Mouse (Mus musculus): ENCODE results near the gene Anxa11. TPM values are rescaled to one million over a fixed set of nuclear protein-coding genes. Genes with fewer than 3 reads are reported as not detected.

The Anxa11 gene
- 83.7 and 95.6 TPM in 2 replicates for polyA plus RNA-seq (2015; fragmentation: Nextera tagmentation; extraction: Ambion mirVana)

- TF ChIP-seq CTCF (IDR thresholded peaks at IDR 0.05; ENCODE audit: low read depth) = no peak; the same call in 1 of the 2 replicates
- peaks cover 16% of the 10 kb centered on the region; the same call in 1 of the 2 replicates for H3K4me1 ChIP-seq (replicated peaks; ENCODE audit: insufficient read depth, low read length)
- H3K9me3 ChIP-seq (replicated peaks; ENCODE audit: low read length) = no peaks in the 10 kb centered on the region
- ATAC-seq (replicated peaks; ENCODE audit: low FRiP score, low read depth) = peak; percentile 83
- peak within 1 kb of the TSS; percentile 87 for H3K4me2 ChIP-seq (ENCODE audit: low read length)
- WGBS = under 1% methylated on average over 54 of the region's 54 CpGs
- H3K4me3 ChIP-seq (replicated peaks; ENCODE audit: low read depth, low read length) = peak within 1 kb of the TSS; percentile 86
- DNase-seq (ENCODE audit: low spot score) = peak; percentile 84
- no peaks in the 10 kb centered on the region for H3K36me3 ChIP-seq (ENCODE audit: insufficient read depth, low read length)
- H3K27me3 ChIP-seq (ENCODE audit: insufficient read depth, low read length) = no peaks in the 10 kb centered on the region
- peak within 1 kb of the TSS; percentile 88 for H3K9ac ChIP-seq (ENCODE audit: low read depth, low read length)
- peak within 1 kb of the TSS; percentile 90 for H3K27ac ChIP-seq
Measured at GRCm38 (mm10) chr14:25841991-25842687, at the start of gene Anxa11. Anxa11 (plus strand) TSS chr14:25842156.

GRCm38 (mm10) chr14:25794331-25794730 is 47.6 kb upstream of the Anxa11 start:
- Histone ChIP-seq H3K27ac (no peak overlapping the region), H3K27me3 (ENCODE audit: insufficient read depth, low read length) (no peaks in the 10 kb centered on the region), H3K4me1 (replicated peaks; ENCODE audit: insufficient read depth, low read length) (no peaks in the 10 kb centered on the region; the same call in 1 of the 2 replicates), H3K4me2 (ENCODE audit: low read length) (no peak overlapping the region), H3K4me3 (replicated peaks; ENCODE audit: low read depth, low read length) (no peak overlapping the region), H3K9ac (ENCODE audit: low read depth, low read length) (no peak overlapping the region), H3K9me3 (replicated peaks; ENCODE audit: low read length) (no peaks in the 10 kb centered on the region), H3K36me3 (ENCODE audit: insufficient read depth, low read length) (no peaks in the 10 kb centered on the region)
- ATAC-seq (replicated peaks; ENCODE audit: low FRiP score, low read depth) = no peak
- DNase-seq (ENCODE audit: low spot score) = no peak
- WGBS = 94% methylated on average over 2 of the region's 2 CpGs
- no peak for TF ChIP-seq CTCF (IDR thresholded peaks at IDR 0.05; ENCODE audit: low read depth)

- DNase-seq (ENCODE audit: low spot score) = no peak
- Histone ChIP-seq H3K36me3 (ENCODE audit: insufficient read depth, low read length) (no peaks in the 10 kb centered on the region), H3K27me3 (ENCODE audit: insufficient read depth, low read length) (no peaks in the 10 kb centered on the region), H3K27ac (peak overlapping the region; percentile 13; the same call in 1 of the 2 replicates), H3K9ac (ENCODE audit: low read depth, low read length) (no peak overlapping the region), H3K4me3 (replicated peaks; ENCODE audit: low read depth, low read length) (no peak overlapping the region), H3K9me3 (replicated peaks; ENCODE audit: low read length) (no peaks in the 10 kb centered on the region), H3K4me1 (replicated peaks; ENCODE audit: insufficient read depth, low read length) (no peaks in the 10 kb centered on the region; the same call in 1 of the 2 replicates), H3K4me2 (ENCODE audit: low read length) (no peak overlapping the region)
- ATAC-seq (replicated peaks; ENCODE audit: low FRiP score, low read depth) = no peak
- TF ChIP-seq CTCF (IDR thresholded peaks at IDR 0.05; ENCODE audit: low read depth) = no peak
- WGBS = 65% methylated on average over 6 of the region's 6 CpGs
Measured at GRCm38 (mm10) chr14:25795067-25795466, 46.9 kb upstream of the Anxa11 start.

GRCm38 (mm10) chr14:25795561-25796174 is 46.3 kb upstream of the Anxa11 start:
- H3K9ac ChIP-seq (ENCODE audit: low read depth, low read length) = no peak overlapping the region
- peak; percentile 92 for DNase-seq (ENCODE audit: low spot score)
- H3K9me3 ChIP-seq (replicated peaks; ENCODE audit: low read length) = no peaks in the 10 kb centered on the region
- H3K4me3 ChIP-seq (replicated peaks; ENCODE audit: low read depth, low read length) = no peak overlapping the region
- H3K4me2 ChIP-seq (ENCODE audit: low read length) = no peak overlapping the region
- TF ChIP-seq CTCF (IDR thresholded peaks at IDR 0.05; ENCODE audit: low read depth) = no peak
- H3K27me3 ChIP-seq (ENCODE audit: insufficient read depth, low read length) = no peaks in the 10 kb centered on the region
- WGBS = 13% methylated on average over 10 of the region's 10 CpGs
- no peaks in the 10 kb centered on the region for H3K36me3 ChIP-seq (ENCODE audit: insufficient read depth, low read length)
- H3K4me1 ChIP-seq (replicated peaks; ENCODE audit: insufficient read depth, low read length) = no peaks in the 10 kb centered on the region; the same call in 1 of the 2 replicates
- H3K27ac ChIP-seq = peak overlapping the region; percentile 13; the same call in 1 of the 2 replicates
- no peak for ATAC-seq (replicated peaks; ENCODE audit: low FRiP score, low read depth)

- no peak for TF ChIP-seq CTCF (IDR thresholded peaks at IDR 0.05; ENCODE audit: low read depth)
- H3K4me3 ChIP-seq (replicated peaks; ENCODE audit: low read depth, low read length) = no peak overlapping the region
- ATAC-seq (replicated peaks; ENCODE audit: low FRiP score, low read depth) (no peak), DNase-seq (ENCODE audit: low spot score) (no peak)
- no peaks in the 10 kb centered on the region for H3K27me3 ChIP-seq (ENCODE audit: insufficient read depth, low read length)
- H3K27ac ChIP-seq = no peak overlapping the region
- 34% methylated on average over 7 of the region's 7 CpGs for WGBS
- H3K4me1 ChIP-seq (replicated peaks; ENCODE audit: insufficient read depth, low read length) = no peaks in the 10 kb centered on the region; the same call in 1 of the 2 replicates
- no peak overlapping the region for H3K4me2 ChIP-seq (ENCODE audit: low read length)
- no peak overlapping the region for H3K9ac ChIP-seq (ENCODE audit: low read depth, low read length)
- no peaks in the 10 kb centered on the region for H3K36me3 ChIP-seq (ENCODE audit: insufficient read depth, low read length)
- H3K9me3 ChIP-seq (replicated peaks; ENCODE audit: low read length) = no peaks in the 10 kb centered on the region
Measured at GRCm38 (mm10) chr14:25796619-25797018, 45.3 kb upstream of the Anxa11 start.

GRCm38 (mm10) chr14:25800166-25800960 is 41.6 kb upstream of the Anxa11 start:
- no peak overlapping the region for H3K9ac ChIP-seq (ENCODE audit: low read depth, low read length)
- H3K4me1 ChIP-seq (replicated peaks; ENCODE audit: insufficient read depth, low read length) = peaks cover 5% of the 10 kb centered on the region; the same call in 1 of the 2 replicates
- ATAC-seq (replicated peaks; ENCODE audit: low FRiP score, low read depth) (peak; percentile 71), DNase-seq (ENCODE audit: low spot score) (peak; percentile 92)
- peak; percentile 94 for TF ChIP-seq CTCF (IDR thresholded peaks at IDR 0.05; ENCODE audit: low read depth)
- no peaks in the 10 kb centered on the region for H3K27me3 ChIP-seq (ENCODE audit: insufficient read depth, low read length)
- 16% methylated on average over 19 of the region's 19 CpGs for WGBS
- H3K27ac ChIP-seq = no peak overlapping the region
- no peak overlapping the region for H3K4me3 ChIP-seq (replicated peaks; ENCODE audit: low read depth, low read length)
- no peaks in the 10 kb centered on the region for H3K36me3 ChIP-seq (ENCODE audit: insufficient read depth, low read length)
- no peak overlapping the region for H3K4me2 ChIP-seq (ENCODE audit: low read length)
- no peaks in the 10 kb centered on the region for H3K9me3 ChIP-seq (replicated peaks; ENCODE audit: low read length)
